Mouse (Mus musculus): ENCODE data around the gene Asf1b.
A peak's percentile ranks its signal among the peaks of the same experiment; 100 is the strongest.

Asf1b gene

DNA sequence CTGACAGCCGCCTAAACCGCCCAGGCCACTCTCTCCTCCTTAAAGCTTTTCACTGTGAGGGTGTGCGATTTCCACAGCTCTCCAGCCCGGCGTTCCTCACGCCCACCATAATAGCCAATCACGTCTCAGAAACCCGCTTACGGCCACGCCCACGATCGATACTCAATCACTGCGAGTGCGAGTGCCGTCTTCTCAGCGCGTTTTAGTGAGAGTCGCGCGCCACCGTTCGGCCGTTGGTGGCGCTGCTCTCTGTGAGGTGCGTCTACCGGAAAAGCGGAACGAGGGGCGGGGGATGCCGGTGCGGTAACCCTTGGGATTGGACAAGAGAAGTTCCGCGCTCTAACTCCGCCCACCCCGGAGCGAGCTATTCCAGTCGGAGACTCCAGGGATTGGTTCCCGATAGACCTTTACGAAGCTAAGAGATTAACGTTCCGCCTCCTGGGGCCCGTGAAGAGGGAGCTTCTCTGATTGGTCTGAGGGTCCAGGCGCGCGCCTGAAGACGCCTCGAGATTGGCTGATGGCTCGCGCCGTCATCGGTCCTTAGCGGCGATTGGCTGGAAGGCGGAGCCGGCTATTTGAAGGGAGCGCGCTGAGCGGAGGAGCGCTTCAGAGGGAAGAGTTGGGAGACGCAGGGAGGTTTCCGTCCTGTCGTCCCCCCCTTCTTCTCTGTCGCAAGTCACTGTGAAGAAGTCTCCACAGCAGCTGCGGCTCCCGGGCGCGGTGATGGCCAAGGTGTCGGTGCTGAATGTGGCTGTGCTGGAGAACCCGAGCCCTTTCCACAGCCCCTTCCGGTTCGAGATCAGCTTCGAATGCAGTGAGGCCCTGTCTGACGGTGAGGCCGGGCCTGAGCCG, at the start of gene Asf1b, which contains the start of gene Gm10644:
Gene Asf1b (plus strand): TSS at position 402 of the 852 bp plus-strand sequence.
Gene Gm10644 (minus strand): TSS at position 100 of the 852 bp plus-strand sequence.
- peak; percentile 99 for DNase-seq (ENCODE audit: low spot score)

DNA sequence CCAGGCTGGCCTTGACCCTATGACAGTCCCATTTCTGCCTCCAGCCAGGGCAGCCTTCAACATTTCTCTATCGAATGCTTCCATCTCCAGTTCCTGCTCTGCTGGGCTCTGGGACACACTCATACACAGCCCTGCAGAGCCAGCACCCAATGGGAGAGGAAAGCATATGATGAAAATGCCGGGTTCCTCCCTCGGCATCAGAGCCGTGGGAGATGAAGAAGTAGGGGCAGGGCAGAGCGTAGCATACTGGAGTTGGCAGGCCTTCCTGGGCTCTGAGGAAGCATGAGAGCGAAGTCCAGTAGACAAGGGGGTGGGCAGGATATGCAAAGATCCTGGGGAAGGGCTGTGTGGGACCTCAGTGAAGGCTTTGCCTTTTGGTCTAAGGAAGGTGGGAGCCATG, 46.7 kb upstream of the Asf1b start:
- no peak for DNase-seq (ENCODE audit: low spot score)

DNA sequence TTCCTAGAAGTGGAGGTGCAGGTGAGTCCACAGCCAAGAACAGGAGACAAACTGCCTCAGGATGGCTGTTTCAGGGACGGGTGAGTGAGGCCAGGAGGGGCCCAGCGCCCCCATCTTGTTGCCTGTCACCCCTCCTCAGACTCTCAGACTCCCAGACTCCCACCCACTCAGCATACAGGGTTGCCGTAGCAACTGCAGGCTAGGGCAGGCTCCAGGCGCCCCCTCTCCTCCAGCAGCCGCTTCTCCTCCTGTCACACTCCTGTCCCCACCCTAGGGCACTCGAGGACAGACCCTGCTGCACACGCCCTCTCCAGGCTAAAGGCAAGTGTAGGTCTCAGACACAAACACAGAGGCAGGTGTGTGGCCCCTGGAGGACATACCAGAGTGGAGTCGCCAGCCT, 46.0 kb upstream of the Asf1b start:
- DNase-seq (ENCODE audit: low spot score): no peak

DNA sequence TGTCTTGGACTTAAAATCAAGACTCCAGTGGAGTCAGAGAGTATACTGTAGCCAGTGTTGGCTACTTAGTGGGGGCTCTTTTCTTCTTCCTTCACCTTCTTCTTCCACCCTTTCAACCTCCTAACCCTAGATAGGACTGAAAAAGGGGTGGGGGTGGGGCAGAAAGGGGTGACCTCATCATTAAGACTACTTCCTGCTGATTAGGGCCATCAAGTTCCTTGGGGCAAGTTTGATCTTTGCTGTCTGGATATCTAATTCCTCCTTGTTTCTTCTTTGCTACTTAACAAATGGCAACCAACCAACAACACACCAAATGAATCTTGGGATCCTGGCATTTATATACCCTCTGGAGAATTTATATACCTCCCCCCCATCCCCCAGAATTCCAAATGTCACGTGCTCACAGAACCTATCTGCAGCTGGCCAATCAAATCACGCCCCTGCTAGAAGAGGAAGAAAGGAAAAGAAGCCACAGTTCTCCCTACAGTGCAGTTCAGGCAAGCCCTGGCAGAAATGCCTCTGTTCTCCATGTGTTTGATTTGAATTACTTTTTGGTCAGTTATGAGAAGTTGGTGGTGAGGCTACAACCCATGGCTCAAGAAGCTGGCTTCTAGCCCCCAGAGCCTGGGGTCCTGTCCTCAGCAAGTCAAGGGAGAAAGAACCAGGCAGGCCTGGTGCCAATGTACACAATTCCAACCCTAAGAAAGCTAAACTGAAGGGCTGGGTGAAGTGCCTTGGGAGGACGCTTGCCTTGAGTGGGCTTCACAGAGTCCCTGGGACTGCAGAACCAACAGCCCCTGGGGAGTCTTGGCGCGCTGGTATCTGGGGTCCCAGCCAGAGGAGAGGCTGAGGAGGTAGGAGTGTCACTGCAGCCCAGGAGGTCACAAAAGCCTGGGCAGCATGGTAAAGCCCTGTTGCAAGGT, 43.2 kb upstream of the Asf1b start:
- no peak for DNase-seq (ENCODE audit: low spot score)

DNA sequence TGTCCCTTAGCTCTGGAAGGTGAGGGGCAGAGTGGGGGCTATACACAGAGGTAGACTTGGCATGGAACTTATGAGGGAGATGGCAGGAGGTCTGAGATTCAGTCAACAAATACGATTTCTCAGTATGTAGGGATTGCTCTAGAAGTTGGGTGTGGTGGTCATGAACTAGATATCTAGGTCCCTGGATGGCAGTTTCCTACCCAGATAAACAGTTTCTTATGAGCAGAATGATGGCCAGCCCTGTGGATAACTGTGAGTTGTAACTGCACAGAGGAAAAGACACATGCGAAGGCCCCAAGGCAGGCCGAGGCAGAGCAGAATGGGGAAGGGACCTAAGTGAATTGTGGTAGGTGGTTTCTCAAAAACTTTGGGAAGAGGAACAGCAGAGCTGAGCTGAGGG, 41.1 kb upstream of the Asf1b start:
- no peak for DNase-seq (ENCODE audit: low spot score)

DNA sequence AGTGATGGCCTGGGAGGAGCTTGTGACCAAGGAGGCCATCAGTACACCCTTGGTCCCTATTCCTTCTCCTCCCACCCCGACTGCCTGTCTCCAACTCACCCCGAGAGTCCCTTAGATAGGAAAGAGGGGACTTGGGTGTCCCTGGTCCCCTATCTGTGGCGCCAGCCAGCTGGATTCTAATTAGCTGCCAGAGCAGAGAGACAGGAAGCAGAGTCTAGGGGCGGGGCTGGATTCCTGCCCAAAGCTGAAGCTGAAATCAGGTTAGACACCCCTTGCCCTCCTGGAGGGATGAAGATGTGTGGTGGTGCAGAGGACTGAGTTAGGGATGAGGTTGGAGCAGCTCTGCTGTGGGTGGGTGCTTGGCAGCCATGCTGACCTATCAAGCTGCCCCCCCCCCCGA, 40.4 kb upstream of the Asf1b start:
- DNase-seq (ENCODE audit: low spot score): no peak

DNA sequence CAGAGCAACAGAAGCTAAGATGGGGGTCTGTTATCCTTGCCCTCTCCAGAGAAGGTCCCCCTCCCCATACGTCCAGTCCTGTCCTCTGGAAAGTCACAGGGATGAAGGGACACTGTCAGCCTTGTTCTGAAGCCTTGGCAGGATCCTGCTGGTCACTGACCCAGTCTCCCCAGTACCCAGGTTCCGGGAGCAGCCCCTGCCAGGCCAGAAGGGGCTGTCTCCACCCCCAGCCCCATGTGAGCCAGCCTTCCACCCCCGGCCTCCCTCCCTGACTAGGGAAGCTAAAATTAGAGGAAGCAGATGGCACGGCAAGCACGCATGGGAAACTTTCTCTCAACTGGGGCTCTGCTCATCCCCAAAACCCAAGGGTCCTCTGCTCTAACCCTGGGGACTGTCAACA, 39.3 kb upstream of the Asf1b start:
- no peak for DNase-seq (ENCODE audit: low spot score)

DNA sequence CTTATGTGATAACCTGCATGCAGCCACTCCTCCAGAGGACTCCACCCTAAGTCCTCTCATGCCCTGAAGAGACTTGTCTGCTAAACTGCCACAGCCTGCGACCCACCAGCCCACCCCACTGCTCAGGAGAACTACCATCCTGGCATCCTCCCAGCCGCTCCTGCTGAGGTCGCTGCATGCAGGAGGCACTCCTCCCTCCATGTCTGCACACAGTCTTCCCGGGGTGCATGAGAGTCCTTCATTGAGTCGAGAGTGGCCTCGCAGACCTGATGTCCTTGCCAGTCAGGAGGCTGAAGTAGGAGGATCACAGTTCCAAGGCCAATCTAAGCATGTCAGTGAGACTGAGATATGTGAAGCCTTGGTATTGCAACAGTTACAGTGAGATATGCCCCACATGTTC, 37.7 kb upstream of the Asf1b start:
- DNase-seq (ENCODE audit: low spot score): peak; percentile 80

DNA sequence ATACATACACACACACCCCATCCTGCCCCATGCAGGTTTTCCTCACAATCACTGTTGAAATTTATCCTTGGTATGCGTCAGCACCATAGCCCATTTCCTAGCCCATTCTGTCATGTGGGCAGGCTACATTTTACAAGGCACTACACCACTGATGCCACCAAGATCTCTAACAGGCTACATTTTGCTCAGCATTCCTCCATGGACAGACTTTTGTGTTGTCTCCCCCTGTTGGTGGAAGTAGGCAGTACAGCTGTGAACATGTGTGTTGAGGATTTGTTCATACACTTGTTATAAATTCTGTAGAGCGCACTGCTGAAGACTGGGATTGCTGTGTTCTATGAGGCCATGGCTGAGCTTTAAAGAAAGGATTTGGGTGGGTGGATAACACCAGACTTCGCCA, 33.7 kb upstream of the Asf1b start:
- DNase-seq (ENCODE audit: low spot score): peak; percentile 29

DNA sequence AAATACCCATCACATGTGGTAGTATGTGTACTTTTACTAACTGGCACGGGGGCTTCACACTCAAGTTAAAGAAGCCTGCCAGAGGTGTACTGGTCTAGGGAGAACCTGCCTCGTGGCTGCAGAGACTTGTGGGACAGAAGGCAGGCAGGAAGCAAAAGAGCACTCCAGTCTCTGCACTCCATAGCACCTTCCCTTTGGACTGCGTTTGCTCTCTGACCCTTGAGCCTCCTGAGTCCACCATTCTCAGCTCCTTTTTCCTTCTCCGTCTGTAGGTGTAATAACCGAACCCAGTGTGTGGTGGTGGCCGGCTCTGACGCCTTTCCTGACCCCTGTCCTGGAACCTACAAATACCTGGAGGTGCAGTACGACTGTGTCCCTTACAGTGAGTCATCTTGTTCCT, 32.6 kb upstream of the Asf1b start:
- DNase-seq (ENCODE audit: low spot score): no peak

DNA sequence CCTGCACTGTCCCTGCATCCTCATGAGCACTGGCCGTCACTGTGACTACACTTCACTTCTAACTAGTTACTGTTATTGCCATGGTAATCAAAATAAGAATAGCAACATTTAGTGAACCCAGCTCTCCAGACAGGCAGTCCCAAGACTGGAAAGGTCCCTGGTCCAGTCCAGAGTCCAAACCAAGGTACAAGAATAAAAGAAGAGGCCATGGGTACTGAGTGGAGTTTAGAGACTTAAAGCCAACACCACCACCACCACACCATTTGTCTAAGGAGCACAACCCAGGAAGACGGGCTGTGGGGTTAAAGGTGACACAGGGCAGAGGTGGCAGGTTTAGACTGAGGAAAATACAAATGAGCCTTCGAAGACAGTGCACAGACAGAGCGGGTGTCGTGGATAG, 30.7 kb upstream of the Asf1b start:
- DNase-seq (ENCODE audit: low spot score): no peak

DNA sequence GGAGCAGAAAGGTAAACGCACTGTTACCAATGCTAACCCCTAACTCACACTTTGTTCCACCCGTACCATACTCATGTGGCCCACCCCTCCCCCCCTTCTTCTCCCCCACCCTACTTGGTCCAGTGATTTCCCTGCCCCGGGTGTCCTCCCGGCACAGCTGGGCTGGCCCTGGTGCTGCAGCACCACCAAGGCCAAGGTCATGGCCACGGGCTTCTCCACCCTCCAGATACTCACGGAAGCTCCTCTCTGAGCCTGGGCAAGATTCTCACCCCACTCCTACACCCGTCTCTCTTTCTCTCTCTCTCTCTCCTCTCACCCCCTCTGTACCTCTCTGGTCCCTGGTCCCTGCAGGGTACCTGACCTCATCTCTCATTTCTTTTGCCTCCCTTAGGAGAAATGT, 29.0 kb upstream of the Asf1b start:
- DNase-seq (ENCODE audit: low spot score): peak; percentile 84

DNA sequence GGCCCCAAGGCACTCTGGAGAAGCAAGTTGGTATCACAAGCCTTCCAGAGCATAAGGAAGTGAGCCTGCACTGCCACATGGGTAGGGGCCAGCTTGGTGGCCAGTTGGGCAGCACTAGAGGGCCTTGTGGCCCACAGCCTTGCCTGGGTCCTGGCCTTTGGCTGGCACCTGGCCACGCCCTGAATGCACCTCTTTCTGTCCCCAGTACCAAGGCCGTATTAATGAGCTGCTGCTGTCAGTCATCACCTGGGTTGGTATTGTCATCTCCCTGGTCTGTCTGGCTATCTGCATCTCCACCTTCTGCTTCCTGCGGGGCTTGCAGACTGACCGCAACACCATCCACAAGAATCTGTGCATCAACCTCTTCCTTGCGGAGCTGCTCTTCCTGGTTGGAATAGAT, 21.1 kb upstream of the Asf1b start:
- no peak for DNase-seq (ENCODE audit: low spot score)

DNA sequence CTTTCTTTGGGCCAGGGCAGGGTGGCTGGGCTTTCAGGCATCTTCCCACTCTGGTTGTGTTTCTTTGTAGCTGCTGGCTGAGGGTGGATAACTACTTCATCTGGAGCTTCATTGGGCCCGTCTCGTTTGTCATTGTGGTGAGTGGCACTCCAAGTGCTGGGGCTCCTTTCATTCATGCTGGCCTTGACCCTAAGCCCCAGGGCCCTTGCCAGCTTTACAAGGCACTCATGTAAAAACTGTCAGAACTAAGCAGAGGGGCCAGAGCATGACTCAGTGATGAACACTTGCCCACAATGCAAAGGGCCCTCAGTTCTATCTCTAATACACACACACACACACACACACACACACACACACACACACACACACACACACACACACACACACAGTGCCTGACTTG, 20.3 kb upstream of the Asf1b start:
- DNase-seq (ENCODE audit: low spot score): no peak

DNA sequence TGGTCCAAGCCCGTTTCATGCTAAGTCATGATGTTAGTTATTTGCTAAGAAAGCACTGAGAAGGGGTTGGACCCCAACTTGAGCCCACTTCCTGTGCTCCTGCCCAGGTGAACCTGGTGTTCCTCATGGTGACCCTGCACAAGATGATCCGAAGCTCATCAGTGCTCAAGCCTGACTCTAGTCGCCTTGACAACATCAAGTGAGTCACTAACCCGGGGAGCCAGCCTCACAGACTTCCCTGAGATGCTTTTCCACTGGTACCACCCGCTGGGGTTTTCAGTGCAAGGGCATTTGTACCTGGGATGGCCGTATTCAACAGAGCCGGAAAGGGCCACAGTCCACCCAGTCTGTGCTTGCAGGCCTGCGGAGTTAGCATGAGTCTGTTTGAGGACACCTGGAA, 19.9 kb upstream of the Asf1b start:
- no peak for DNase-seq (ENCODE audit: low spot score)

DNA sequence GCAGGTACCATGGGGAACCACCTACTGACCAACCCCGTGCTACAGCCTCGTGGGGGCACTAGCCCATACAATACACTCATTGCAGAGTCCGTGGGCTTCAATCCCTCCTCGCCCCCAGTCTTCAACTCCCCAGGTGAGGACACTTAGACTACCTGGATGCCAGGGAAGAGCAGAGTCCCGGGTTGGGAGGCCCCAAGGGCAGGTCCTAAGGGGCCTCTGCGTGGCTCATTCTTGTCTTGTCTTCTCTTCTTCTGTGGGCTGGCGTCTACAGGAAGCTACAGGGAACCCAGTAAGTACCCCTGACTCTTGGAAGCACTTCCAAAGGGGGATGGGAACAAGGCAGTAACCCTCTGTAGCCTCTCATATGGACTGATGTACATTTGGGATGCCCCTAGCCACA, 17.7 kb upstream of the Asf1b start:
- DNase-seq (ENCODE audit: low spot score): no peak

DNA sequence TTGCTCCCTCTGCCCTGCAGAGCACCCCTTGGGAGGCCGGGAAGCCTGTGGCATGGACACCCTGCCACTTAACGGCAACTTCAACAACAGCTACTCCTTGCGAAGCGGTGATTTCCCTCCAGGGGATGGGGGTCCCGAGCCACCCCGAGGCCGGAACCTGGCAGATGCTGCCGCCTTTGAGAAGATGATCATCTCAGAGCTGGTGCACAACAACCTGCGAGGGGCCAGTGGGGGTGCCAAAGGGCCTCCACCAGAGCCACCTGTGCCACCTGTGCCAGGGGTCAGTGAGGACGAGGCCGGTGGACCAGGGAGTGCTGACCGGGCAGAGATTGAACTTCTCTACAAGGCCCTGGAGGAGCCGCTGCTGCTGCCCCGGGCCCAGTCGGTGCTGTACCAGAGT, 17.0 kb upstream of the Asf1b start:
- no peak for DNase-seq (ENCODE audit: low spot score)

DNA sequence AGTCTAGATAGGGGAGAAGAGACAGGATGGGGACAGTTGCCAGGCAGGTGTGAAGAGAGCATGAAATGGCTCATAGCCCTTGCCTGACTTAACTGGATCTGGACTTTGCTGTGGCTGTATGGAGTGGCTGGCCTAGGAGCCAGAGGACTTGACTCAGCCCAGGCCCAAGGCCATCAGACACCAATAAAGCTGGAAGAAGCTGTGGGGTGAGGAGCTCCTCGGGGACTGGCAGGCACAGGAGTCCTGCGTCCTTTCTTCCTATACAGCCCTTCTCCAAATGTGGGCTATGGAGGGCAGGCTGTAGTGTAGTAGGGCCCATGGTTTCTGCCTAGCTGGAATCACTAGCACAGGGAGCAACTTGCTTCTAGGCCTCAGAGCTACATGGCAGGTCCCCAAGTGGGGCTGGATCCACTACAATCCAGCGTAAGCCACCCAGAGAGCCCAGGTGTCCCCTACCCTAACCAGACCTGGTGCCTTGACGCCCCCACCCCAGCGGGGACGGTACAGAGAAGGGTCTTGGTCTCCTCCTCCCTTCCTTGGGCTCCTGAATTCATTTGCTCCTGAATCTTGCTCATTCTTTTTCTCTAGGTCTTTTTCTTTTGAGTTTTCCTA, 14.1 kb upstream of the Asf1b start:
- DNase-seq (ENCODE audit: low spot score): no peak

DNA sequence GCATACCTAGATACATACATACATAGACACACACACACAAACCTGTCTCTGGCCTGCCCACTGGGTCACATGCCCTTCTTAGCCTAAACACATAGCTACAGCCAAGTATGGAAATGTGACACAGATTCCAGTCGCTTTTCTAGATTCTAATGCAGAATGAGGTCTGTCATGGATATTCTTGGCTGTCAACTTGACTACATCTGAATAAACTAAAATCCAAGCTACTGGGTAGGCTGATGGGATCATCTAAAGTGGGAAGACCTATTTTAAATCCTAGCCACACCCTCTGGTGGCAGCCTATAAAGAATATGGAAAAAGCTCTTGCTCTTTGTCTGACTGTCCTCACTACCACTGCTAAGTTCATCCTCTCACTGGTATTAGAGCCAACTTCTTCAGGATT, 12.9 kb upstream of the Asf1b start:
- DNase-seq (ENCODE audit: low spot score): no peak

DNA sequence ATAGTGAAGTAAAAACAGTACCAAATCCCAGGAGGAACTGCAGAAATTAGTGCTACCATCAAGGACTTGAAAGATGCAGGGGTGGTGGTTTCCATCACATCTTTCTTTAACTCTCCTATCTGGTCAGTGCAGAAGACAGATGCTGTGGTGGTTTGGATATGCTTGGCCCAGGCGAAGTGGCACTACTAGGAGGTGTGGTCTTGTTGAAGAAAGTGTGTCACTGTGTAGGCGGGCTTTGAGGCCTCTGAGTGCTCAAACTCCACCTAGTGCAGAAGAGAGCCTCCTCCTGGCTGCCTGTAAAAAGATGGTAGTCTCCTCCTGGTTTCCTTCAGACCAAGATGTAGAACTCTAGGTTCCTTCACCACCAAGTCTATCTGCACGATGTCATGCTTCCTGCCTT, 9.8 kb upstream of the Asf1b start:
- DNase-seq (ENCODE audit: low spot score): no peak

DNA sequence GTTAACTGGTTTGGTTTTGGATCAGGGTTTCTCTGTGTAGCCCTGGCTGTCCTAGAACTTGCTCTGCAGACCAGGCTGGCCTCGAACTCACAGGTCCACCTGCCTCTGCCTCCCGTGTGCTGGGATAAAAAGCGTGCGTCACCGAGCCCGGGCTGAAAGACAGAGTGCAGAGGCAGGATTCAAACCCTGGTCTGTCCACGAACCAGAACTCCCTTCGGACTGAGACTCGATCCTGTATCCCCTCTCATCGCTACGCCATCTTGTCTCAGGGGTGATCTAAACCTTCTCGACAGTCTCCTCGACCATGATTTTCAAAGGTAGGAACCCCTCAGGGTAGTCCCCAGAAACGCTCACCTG, 580 bp upstream of the Asf1b start:
- DNase-seq (ENCODE audit: low spot score): no peak

DNA sequence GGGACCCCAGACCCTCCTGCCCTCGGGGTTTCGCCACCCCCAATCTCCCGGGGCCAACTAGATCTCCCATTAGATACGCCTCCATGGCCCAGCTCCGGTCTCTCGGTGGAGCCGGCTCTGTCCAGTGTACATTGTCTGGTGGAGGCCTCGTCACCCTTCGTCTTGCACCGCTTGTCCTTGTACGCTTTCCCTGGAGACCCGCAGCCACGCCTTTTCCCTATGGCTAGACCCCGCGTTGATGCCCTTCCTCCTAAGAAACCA, 581 bp downstream of the Asf1b start:
- no peak for DNase-seq (ENCODE audit: low spot score)

DNA sequence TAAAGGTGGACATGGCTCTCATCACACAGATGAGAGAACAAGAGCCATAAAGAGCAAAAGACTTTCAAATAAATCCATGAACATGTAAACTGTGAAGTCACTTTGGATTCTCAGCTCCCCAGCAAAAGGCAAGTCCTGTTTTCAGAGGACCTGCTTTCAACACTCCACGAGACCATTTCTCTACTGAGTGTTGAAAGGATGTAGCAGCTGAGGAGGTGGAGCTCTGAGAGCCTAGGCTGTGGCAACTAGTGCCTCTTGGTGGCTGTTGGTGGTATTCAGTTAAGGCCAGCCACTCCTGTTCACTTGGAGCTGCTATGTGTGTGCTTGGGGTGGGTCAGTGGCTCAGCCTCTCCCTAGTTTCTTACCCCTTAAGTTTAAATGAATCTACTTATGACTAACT, 1.5 kb downstream of the Asf1b start:
- DNase-seq (ENCODE audit: low spot score): no peak
